Mouse (Mus musculus) ovary, postnatal 36 days (tissue): ENCODE measurements around the gene Mdc1.
A peak's percentile ranks its signal among the peaks of the same experiment; 100 is the strongest.
"Not testable (repeated sequence)": the region's sequence is repeated elsewhere in the genome, so short reads cannot be mapped to it uniquely, and the experiment has no call there.

Experiments
- DNase-seq: peaks from one replicate; pipeline ENCODE4 v3.0.0; 2022; ENCODE audit warnings: low spot score, mixed read lengths

Mdc1 gene

DNA sequence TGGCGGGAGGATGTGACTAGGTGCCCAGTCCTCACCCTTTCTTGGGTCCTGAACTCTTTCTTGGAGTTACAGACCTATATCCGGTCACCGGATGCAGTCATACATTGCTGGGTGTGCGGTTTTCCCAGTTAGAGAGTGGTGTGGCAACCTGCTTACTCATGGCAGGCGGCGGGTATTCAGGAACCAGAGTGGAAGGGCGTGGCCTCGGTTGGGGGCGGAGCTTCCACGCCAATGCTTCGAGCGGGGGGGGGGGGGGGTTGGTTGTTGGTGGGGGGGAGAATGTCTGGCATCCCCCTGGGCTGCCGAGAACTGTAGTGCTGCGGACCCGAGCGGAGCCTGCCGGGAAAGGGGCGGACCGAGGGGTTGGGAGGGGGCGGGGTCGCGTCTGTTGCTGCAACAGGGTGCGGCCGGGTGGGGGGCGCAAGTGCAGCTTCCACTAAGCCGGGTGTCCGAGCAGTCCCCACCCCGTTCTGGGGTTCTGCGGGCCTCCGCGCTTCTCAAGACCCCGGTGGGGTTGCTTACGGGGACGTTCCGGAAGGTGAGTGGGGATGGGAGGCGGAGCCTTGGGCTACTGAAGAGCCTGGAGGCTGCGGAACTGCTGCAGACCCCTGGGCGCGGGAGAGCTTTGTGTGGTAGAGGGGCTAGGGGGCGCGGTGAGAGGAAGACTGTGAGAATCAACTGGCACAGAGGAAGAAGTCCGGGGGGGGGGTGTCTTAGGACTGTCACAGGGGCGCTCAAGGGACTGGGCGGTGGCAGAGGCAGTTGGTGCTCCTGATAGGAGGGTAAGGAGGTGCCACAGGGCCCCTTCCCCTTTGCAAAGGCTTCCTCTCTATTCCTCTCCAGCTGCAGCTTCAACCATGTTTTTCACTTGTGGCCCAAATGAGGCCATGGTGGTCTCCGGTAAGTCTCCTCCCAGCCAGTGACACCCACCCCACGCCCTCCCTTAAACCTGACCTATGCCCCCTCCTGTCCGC, 18.1 kb upstream of the Mdc1 start, which contains the start of gene Flot1:
Gene Flot1, plus strand, starts transcription at position 267 of the 974 bp plus-strand sequence.
- peak; percentile 85 for DNase-seq

- DNase-seq = no peak
Observed at GRCm38 (mm10) chr17:35824402-35824801, 16.9 kb upstream of the Mdc1 start.

- DNase-seq = no peak
Observed at GRCm38 (mm10) chr17:35825109-35825850, 16.0 kb upstream of the Mdc1 start.

GRCm38 (mm10) chr17:35829737-35830136, 11.6 kb upstream of the Mdc1 start:
- peak; percentile 84 for DNase-seq

- DNase-seq = no peak
Observed at GRCm38 (mm10) chr17:35832400-35833238, 8.7 kb upstream of the Mdc1 start.

DNA sequence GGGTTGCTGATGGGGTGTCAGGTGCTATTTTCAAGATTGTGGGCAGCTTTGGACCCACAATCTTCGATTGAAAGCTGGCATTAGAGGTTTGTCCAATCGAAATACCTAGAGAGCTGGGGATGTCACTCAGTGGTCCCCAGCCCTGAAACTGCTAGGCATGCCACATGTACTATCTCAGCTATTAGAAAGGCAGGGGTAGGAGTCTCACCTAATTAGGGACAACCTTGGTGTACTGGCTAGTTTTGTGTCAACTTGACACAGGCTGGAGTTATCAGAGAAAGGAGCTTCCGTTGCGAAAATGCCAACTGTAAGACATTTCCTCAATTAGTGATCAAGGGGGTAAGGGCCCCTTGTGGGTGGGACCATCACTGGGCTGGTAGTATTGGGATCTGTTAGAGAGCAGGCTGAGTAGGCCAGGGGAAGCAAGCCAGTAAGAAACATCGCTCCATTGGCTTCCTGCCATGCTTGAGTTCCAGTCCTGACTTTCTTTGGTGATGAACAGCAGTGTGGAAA, 8.0 kb upstream of the Mdc1 start:
- no peak for DNase-seq

- DNase-seq = no peak
Observed at GRCm38 (mm10) chr17:35833894-35834293, 7.4 kb upstream of the Mdc1 start.

GRCm38 (mm10) chr17:35834696-35835422, 6.5 kb upstream of the Mdc1 start:
- no peak for DNase-seq

DNA sequence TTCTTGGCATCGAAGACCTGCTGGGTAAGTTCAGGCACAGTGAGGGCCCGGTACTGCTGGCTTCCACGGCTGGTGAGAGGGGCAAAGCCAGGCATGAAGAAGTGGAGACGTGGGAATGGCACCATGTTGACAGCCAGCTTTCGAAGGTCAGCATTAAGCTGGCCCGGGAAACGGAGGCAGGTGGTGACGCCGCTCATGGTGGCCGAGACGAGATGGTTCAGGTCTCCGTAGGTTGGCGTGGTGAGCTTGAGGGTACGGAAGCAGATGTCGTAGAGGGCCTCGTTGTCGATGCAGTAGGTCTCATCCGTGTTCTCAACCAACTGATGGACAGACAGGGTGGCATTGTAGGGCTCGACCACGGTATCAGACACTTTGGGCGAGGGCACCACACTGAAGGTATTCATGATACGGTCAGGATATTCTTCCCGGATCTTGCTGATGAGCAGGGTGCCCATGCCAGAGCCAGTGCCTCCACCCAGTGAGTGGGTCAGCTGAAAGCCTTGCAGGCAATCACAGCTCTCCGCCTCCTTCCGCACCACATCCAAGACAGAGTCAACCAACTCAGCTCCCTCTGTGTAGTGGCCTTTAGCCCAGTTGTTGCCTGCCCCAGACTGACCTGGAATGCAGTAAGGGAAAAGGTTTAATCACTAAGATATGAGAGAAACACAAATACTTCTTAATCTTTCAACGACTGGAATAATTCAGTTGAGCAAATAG, 5.7 kb upstream of the Mdc1 start:
- no peak for DNase-seq

- DNase-seq = peak; percentile 65
Observed at GRCm38 (mm10) chr17:35836178-35836965, 4.9 kb upstream of the Mdc1 start.

GRCm38 (mm10) chr17:35836991-35837422, 4.3 kb upstream of the Mdc1 start:
- DNase-seq = peak; percentile 91

- DNase-seq = peak; percentile 53
Observed at GRCm38 (mm10) chr17:35837487-35837886, 3.8 kb upstream of the Mdc1 start.

DNA sequence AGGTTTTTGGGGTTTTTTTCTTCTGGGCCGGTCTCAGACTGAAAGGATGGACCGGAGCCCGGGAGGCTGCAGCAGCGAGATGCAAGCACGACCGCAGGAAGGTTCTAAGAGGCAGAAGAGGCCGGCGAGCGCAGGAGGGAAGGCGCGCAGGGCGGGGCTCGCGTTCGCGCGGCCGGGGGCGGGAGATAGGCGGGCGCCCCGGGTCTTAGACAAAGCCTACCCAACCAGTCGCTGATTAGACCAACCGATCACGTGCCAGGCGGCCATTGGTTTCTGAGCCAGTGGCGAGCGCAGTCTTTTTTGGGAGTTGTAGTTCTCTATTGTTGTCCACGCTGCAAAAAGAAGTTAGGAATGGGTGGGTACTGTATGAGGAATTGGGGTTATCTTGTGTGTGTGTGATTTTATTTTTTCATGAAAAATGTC, 3.2 kb upstream of the Mdc1 start, which contains the start of gene Tubb5:
Gene Tubb5, minus strand, starts transcription at position 185 of the 423 bp plus-strand sequence.
- DNase-seq = peak; percentile 97

DNA sequence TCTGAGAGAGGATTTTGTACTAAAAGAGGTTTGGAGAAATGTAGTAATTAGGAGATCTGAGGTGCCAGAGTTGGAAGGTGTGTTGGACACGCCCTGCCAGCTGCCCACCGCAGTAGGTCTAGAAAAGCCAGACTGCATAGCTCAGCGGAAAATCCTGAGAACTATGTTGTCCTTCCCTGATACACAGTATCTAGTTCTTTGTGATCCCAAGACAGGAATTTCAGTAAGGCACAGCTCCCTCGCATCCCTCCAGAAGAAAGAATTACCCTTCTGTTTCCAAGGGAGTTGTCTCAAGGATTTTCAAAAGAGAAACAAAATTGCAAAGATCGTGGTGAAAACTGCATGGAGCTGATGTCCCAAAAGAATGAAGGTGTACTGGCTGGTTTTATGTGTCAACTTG, 2.7 kb upstream of the Mdc1 start:
- no peak for DNase-seq

DNA sequence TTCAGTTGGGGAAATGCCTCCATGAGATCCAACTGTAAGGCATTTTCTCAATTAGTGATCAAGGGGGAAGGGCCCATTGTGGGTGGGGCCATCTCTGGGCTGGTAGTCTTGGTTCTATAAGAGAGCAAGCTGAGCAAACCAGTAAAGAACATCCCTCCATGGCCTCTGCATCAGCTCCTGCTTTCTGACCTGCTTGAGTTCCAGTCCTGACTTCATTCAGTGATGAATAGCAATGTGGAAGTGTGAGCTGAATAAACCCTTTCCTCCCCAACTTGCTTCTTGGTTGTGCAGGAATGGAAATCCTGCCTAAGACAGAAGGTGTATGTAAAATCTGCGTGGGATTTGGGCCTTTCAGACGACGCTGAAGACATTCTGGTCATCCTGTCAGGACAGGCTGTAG, 2.3 kb upstream of the Mdc1 start:
- DNase-seq = not testable (repeated sequence)

DNA sequence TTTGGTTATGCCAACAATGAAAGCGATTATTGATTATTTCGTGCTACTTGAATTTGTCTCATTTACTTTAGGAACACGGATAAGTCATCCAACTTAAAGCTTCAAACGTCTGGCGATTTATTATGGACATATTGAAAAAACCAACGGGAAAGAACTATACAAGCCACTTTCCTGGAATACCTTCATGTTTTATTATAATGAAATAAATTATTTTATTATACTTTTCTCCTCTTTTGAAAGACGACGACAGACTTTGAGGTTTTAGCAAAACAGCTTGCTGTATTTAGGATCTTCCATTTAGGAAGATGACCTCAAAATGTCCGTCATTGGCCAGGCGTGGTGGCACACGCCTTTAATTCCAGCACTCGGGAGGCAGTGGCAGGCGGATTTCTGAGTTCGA, 754 bp upstream of the Mdc1 start:
- DNase-seq = no peak

DNA sequence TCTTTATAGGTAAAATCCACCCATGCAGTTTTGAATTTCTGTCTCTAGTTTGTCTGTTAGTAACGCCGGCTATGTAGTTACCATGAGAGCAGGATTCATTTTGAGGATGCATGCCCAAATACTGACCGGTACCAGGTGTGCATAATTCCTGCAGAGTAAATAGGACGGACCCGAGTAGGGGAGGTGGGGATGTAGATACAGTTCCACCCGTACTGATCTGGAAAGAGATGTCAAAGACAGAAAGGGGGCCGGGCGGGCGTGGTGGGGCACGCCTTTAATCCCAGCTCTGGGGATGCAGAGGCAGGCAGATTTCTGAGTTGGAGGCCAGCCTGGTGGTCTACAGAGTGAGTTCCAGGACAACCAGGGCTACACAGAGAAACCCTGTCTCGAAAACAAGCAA, 691 bp downstream of the Mdc1 start:
- no peak for DNase-seq

DNA sequence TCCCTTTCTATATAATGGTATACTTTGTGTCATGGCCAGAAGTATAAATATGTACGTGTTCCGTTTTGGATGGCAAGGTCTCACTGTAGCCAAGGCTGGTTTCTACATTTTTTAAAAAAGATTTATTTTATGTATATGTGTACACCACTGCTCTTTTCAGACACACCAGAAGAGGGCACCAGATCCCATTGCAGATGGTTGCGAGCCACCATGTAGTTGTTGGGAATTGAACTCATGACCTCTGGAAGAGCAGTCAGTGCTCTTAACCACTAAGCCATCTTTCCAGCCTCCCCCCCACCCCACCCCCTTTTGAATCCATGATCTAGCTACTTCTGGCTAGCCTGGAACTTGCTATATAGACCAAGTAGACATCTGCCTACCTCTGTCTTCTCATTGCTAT, 2.2 kb downstream of the Mdc1 start:
- no peak for DNase-seq

- no peak for DNase-seq
Observed at GRCm38 (mm10) chr17:35848112-35848511, 6.8 kb downstream of the Mdc1 start.
